25 mouse cellular contexts compared by ENCODE assay signal in the genomic region with DNA sequence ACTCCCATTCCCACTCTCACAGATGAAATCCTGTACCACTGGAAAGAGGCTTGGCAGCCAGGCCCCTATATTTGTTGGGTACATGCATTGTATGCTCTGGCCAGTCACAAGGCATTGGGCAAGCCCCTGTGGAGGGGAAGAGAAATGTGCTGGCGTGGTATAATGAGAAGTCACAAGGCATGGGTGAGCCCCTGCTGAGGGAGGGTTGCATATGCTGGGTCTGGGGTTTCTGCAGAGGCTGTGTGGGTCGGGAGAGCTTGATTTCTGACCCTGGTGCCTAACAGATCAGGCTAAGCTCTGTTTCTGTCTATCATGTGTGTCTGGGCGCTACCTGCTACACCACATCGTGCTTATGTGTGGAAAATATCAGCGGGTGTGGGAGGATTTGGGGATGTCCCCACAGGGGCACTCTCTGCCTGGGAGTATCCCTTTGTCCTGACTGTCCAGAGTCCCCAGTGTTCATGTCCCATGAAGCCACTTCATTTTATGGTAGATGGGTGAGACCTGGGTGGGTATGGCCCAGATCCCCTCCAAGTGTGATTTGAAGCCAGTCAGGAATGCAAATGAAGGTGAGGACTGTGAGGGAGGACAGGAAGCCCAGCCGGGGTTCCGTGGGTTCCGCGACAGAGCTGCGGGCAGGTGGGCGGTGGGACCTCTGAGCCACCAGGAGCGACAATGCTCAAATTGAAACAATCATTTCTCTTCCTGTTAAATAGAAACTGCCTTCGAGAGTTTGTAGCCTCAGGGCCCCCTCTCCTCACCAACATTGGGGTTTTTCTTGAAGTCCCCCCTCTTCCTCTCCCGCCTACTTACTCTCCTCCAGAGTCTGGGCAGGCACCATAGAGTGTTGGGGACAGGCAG. TPM values are rescaled to one million over a fixed set of nuclear protein-coding genes. Genes with fewer than 3 reads are reported as not detected.
DNase-seq lines count a peak whose midpoint lies in the region; ATAC-seq and TF ChIP-seq lines count a peak whose summit lies in the region.
"Had no signal": no experiment of that assay in that cellular context is flagged by ENCODE, and none has a peak within 500 bp of the region (broad histone marks: within the 10 kb centered on the region; RNA-seq: fewer than 3 reads in every experiment).

No protein-coding gene starts in this region.

- DNase-seq in gastrocnemius, adult 2 months: no peak
- DNase-seq in gastrocnemius, postnatal 10 days: no peak
- no peak for DNase-seq in limb, embryonic 10.5 days (ENCODE audit: low spot score)
- peak; percentile 31 for DNase-seq in A20 (ENCODE audit: low read depth, low spot score)
- DNase-seq in natural killer cell, adult 2 months (ENCODE audit: low spot score in 2 of 2): no peak
- DNase-seq: adrenal gland, adult 8-10 months; cerebellum, adult 11 months; cerebellum, postnatal 10 days; embryo, embryonic 11 days; kidney, postnatal 4 days; layer of hippocampus, adult 9-11 months; left cerebral cortex, postnatal 4 days; liver, embryonic 13.5 days; lung, embryonic 14.5 days; lung, postnatal 36 days; retina, postnatal 1 day had no signal

- no peak overlapping the region for H3K4me2 ChIP-seq in limb, embryonic 13.5 days (replicated peaks)
- H3K4me2 ChIP-seq in neural tube, embryonic 15.5 days: no peak overlapping the region
- H3K4me2 ChIP-seq: embryonic facial prominence, embryonic 15.5 days; kidney, embryonic 15.5 days; liver, embryonic 13.5 days; lung, embryonic 14.5 days had no signal

- no peaks in the 10 kb centered on the region for H3K36me3 ChIP-seq in limb, embryonic 13.5 days
- no peaks in the 10 kb centered on the region for H3K36me3 ChIP-seq in limb, embryonic 10.5 days
- H3K36me3 ChIP-seq in neural tube, embryonic 15.5 days: no peaks in the 10 kb centered on the region
- H3K36me3 ChIP-seq: embryonic facial prominence, embryonic 15.5 days; kidney, embryonic 15.5 days; liver, embryonic 13.5 days had no signal

- intact Hi-C loops in gastrocnemius, adult 2 months (cut with DNase I): no loop called here

- ATAC-seq in limb, embryonic 13.5 days (ENCODE audit: low FRiP score, low read depth): no peak
- ATAC-seq in neural tube, embryonic 15.5 days (ENCODE audit: low FRiP score): no peak
- ATAC-seq: forebrain, embryonic 16.5 days; intestine, postnatal 0 days; midbrain, embryonic 16.5 days had no signal

- 68% methylated on average over 14 of the region's 14 CpGs for WGBS in limb, embryonic 13.5 days
- 70% methylated on average over 14 of the region's 14 CpGs for WGBS in limb, embryonic 10.5 days
- WGBS in neural tube, embryonic 15.5 days: 68% methylated on average over 14 of the region's 14 CpGs

- H3K9me3 ChIP-seq in limb, embryonic 13.5 days: no peaks in the 10 kb centered on the region
- H3K9me3 ChIP-seq in limb, embryonic 10.5 days (replicated peaks): no peaks in the 10 kb centered on the region
- no peaks in the 10 kb centered on the region for H3K9me3 ChIP-seq in neural tube, embryonic 15.5 days (replicated peaks)
- H3K9me3 ChIP-seq: embryonic facial prominence, embryonic 15.5 days; kidney, embryonic 15.5 days; liver, embryonic 13.5 days had no signal

- no peak for TF ChIP-seq POLR2A in bone marrow macrophage, adult 2 months (IDR thresholded peaks at IDR 0.05; ENCODE audit: borderline replicate concordance, low read depth, low read length)

- no peak for TF ChIP-seq CTCF in gastrocnemius, adult 2 months (IDR thresholded peaks at IDR 0.05)
- no peak for TF ChIP-seq CTCF in bone marrow macrophage, adult 2 months (IDR thresholded peaks at IDR 0.05; ENCODE audit: low read depth, low read length)

- H3K27ac ChIP-seq in gastrocnemius, adult 2 months: peak overlapping the region; percentile 28; the same call in 1 of the 2 replicates
- no peak overlapping the region; the same call in 1 of the 2 replicates for H3K27ac ChIP-seq in limb, embryonic 13.5 days
- H3K27ac ChIP-seq in limb, embryonic 10.5 days: no peak overlapping the region
- H3K27ac ChIP-seq in bone marrow macrophage, adult 2 months (ENCODE audit: insufficient read depth, low read depth, low read length): peak overlapping the region; percentile 72
- no peak overlapping the region for H3K27ac ChIP-seq in neural tube, embryonic 15.5 days (replicated peaks)
- H3K27ac ChIP-seq: embryonic facial prominence, embryonic 15.5 days; kidney, embryonic 15.5 days; left cerebral cortex, adult 2 months; liver, embryonic 13.5 days had no signal

- H3K4me1 ChIP-seq in limb, embryonic 13.5 days: peaks cover 79% of the 10 kb centered on the region
- peaks cover 40% of the 10 kb centered on the region for H3K4me1 ChIP-seq in limb, embryonic 10.5 days
- H3K4me1 ChIP-seq in bone marrow macrophage, adult 2 months (ENCODE audit: control insufficient read depth, insufficient read depth, low read length): peaks cover 55% of the 10 kb centered on the region
- peaks cover 21% of the 10 kb centered on the region for H3K4me1 ChIP-seq in neural tube, embryonic 15.5 days

- H3K27me3 ChIP-seq in limb, embryonic 13.5 days: no peaks in the 10 kb centered on the region
- no peaks in the 10 kb centered on the region for H3K27me3 ChIP-seq in limb, embryonic 10.5 days (ENCODE audit: low read depth, poor library complexity, severe bottlenecking)
- no peaks in the 10 kb centered on the region for H3K27me3 ChIP-seq in neural tube, embryonic 15.5 days (replicated peaks)
- H3K27me3 ChIP-seq: embryonic facial prominence, embryonic 15.5 days; kidney, embryonic 15.5 days; liver, embryonic 13.5 days had no signal

- H3K4me3 ChIP-seq in gastrocnemius, adult 2 months: no peak overlapping the region
- no peak overlapping the region for H3K4me3 ChIP-seq in limb, embryonic 13.5 days
- no peak overlapping the region for H3K4me3 ChIP-seq in limb, embryonic 10.5 days
- no peak overlapping the region for H3K4me3 ChIP-seq in bone marrow macrophage, adult 2 months (ENCODE audit: insufficient read depth, low read length)
- H3K4me3 ChIP-seq in neural tube, embryonic 15.5 days (replicated peaks): no peak overlapping the region
- H3K4me3 ChIP-seq: embryonic facial prominence, embryonic 15.5 days; kidney, embryonic 15.5 days; left cerebral cortex, adult 2 months; liver, embryonic 13.5 days had no signal

- peak overlapping the region; percentile 31; the same call in 1 of the 2 replicates for H3K9ac ChIP-seq in limb, embryonic 13.5 days
- no peak overlapping the region for H3K9ac ChIP-seq in neural tube, embryonic 15.5 days (replicated peaks)
- H3K9ac ChIP-seq: embryonic facial prominence, embryonic 15.5 days; kidney, embryonic 15.5 days; liver, embryonic 13.5 days; lung, embryonic 14.5 days had no signal

RNA-seq across cellular contexts. Expression of gene Rxra, which starts 52.0 kb away (rescaled TPM):
- 100 to 1,000 TPM; 118 to 120 TPM for total RNA-seq in gastrocnemius, adult 2 months (2021)
- 10 to 100 TPM; 58.8 to 61.3 TPM for total RNA-seq in gastrocnemius, postnatal 10 days (2021)
- polyA plus RNA-seq in limb, embryonic 13.5 days (2015; fragmentation: Nextera tagmentation; extraction: Ambion mirVana): 17.1 and 17.6 TPM in 2 replicates
- polyA plus RNA-seq in limb, embryonic 10.5 days (2016; fragmentation: Nextera tagmentation; extraction: Ambion mirVana): 8.7 and 10.9 TPM in 2 replicates
- 35.8 and 39.7 TPM in 2 replicates for polyA plus RNA-seq in bone marrow macrophage, adult 2 months (2012; ENCODE audit: insufficient read depth, insufficient read length, missing spikeins)
- polyA plus RNA-seq in neural tube, embryonic 15.5 days (2015; fragmentation: Nextera tagmentation; extraction: Ambion mirVana): 3.6 and 5.1 TPM in 2 replicates

Comparison
In these comparisons a context has a peak if more than half of its experiments do, and no peak if none do; other contexts are left out.
1. H3K27ac ChIP-seq: peak in gastrocnemius, adult 2 months (single experiment) and bone marrow macrophage, adult 2 months (single experiment); none in limb, embryonic 13.5 days (single experiment), limb, embryonic 10.5 days (single experiment) and neural tube, embryonic 15.5 days (single experiment).